Mouse (Mus musculus): ENCODE data around the gene D130043K22Rik.
"Not testable (repeated sequence)": the region's sequence is repeated elsewhere in the genome, so short reads cannot be mapped to it uniquely, and the experiment has no call there.

The D130043K22Rik gene

DNA sequence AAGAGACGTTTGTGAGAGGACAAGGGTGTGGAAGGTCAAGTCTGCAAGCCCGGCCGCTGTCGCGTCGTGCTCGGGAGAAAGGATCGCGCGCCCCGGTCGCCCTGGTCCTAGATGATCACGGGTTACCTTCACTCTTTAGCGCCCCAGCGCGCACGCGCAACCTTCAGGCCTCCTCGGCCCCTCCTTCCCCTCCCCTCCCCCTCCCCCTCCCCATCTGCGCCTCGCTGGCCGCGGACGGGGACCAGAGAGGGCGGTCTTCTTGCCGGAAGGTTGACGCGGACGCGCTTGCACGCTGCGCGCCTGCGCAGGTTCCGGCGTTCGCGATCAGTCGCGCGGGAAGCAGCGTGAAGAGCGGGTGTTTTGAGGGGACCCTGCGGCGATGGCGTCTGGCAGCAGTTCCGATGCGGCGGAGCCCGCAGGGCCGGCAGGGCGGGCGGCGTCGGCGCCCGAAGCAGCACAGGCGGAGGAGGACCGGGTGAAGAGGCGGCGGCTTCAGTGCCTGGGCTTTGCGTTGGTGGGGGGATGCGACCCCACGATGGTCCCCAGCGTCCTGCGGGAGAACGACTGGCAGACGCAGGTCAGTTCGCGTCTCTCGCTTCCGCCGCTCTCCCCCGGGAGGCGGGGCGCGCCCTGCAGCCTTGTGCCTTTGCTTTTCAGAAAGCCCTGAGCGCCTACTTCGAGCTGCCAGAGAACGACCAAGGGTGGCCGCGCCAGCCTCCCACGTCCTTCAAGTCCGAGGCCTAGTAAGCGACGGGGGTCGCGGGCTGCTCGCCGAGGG, 13.4 kb upstream of the D130043K22Rik start, which contains the start of the genes Acot13 and Tdp2:
Gene Acot13, minus strand, starts transcription at position 188 of the 778 bp plus-strand sequence.
Gene Tdp2, plus strand, starts transcription at position 327 of the 778 bp plus-strand sequence.
- peak; percentile 95 for DNase-seq (ENCODE audit: low read depth)

DNA sequence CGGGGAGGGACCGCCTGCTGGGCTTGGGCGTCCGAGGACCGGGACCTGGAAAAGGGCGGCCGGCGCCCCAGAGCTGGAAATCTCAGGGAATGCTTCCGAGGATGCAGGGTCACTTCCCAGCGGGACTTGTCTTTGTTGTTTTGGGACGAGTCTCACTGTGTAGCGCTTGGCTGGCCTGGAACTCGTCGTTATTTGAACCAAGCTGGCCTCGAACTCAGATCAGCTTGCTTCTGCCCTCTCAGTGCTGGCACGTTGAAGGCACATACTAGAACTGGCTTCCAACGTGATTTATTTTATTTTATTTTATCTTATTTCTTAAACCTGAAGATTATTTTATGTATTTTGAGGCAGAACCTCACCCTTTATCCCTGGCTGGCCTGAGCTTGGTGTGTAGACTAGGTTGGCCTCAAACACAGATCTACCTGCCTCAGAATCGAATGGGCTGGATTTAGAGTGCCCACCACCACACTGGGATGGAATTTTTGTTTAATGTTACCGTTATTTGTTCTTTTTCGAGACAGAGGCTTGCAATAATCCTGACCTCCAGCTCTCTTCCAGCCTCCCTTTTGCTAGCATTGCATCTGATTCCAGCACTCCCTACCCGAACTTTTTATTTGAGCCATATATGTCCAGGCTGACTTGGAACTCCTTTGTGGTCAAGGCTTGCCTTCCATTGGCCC, 12.7 kb upstream of the D130043K22Rik start:
- DNase-seq (ENCODE audit: low read depth), result no peak

DNA sequence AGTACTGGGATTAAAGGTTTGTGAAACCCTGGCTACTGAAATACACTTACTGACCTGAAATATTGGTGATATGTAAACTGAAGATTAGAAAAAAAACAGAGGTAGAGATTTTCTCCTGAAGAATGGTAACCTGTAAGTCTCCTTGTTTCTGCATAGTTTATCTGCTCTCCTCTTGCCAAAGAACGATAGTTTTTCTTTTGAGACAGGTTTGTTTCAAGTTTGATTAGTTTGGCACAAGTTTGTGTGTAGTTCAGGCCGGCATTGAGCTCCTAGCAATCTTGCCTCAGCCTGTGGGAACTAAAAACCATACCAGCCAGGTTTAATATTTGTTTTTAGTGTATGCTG, 12.2 kb upstream of the D130043K22Rik start:
- DNase-seq (ENCODE audit: low read depth), result no peak

DNA sequence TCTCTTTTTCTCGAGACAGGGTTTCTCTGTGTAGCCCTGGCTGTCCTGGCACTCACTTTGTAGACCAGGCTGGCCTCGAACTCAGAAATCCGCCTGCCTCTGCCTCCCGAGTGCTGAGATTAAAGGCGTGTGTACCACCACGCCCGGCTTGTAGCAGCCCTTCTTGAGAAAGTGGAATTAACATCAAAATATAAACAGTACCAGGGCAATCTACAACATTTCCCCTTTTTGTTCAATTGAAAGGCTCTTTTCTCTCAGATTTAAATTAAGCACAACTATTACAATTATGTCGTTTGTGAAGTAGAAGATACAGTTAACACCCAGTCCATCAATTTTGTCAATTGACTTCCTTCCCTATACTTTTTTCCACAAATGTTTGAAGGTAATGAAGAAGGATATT, 7.2 kb upstream of the D130043K22Rik start:
- not testable (repeated sequence) for DNase-seq (ENCODE audit: low read depth)

DNA sequence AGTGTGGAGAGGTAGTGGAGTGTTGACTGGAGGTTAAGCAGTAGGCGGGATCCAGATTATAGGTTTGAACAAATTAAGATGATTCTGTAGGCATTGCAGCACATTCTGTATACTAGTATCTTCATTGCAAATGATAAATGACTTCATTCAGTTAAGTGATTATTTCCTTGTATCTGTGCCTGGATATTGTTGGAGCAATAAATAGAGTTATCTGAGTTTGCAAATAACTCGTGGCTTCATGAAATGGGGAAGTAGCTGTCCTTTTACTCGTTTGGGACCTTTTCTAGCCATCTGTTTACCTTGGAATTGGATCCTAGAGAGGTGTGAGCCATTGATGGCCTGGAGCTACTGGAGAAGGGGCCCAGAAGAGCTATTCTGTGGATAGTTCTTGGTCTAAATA, 5.1 kb upstream of the D130043K22Rik start:
- DNase-seq (ENCODE audit: low read depth), result no peak

DNA sequence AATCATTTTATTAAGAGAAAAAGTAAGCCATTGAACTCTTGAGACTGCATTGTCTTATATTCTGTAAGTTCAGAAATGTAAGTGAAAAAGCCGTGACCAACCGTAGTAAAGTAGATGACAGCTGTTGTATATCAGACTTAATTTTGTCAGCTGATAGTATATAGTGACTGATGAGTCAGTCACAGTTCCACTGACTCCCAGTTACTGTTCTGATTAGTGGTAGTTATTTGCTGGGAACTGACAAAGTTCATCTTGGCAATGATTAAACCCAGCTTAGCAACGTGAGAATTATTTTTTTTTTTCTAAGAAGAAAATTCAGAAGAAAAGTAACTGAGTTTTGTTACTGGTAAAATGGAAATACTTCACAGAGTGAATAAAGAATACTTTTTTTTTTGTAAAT, 3.2 kb upstream of the D130043K22Rik start:
- no peak for DNase-seq (ENCODE audit: low read depth)

DNA sequence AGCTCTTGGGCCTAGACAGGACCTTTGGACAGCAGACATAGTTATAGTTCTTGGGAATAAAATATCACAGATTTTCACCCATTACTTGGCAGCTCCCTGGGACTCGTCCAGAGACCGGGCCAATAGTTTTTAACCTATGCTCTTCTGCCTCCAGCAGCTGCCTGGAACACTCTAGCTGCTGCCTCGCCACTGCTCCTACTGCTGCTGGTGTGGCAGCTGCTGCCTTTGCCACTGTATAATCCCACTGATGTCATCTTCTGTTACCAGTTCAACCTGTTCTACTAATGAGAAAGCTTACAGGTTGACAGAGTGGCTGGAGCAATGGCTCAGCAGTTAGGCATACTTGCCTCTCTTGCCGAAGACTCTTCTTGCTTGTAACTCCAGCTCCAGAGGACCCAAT, 4.4 kb downstream of the D130043K22Rik start:
- no peak for DNase-seq (ENCODE audit: low read depth)

- no peak for DNase-seq (ENCODE audit: low read depth)
Observed at GRCm38 (mm10) chr13:24851989-24852388, 7.1 kb downstream of the D130043K22Rik start.

- no peak for DNase-seq (ENCODE audit: low read depth)
Observed at GRCm38 (mm10) chr13:24852570-24852969, 7.6 kb downstream of the D130043K22Rik start.

GRCm38 (mm10) chr13:24859115-24859514, 14.2 kb downstream of the D130043K22Rik start:
- no peak for DNase-seq (ENCODE audit: low read depth)

GRCm38 (mm10) chr13:24861084-24861483, 16.1 kb downstream of the D130043K22Rik start:
- no peak for DNase-seq (ENCODE audit: low read depth)

GRCm38 (mm10) chr13:24862021-24862420, 17.1 kb downstream of the D130043K22Rik start:
- no peak for DNase-seq (ENCODE audit: low read depth)

- peak; percentile 46 for DNase-seq (ENCODE audit: low read depth)
Observed at GRCm38 (mm10) chr13:24862520-24862919, 17.6 kb downstream of the D130043K22Rik start.

DNA sequence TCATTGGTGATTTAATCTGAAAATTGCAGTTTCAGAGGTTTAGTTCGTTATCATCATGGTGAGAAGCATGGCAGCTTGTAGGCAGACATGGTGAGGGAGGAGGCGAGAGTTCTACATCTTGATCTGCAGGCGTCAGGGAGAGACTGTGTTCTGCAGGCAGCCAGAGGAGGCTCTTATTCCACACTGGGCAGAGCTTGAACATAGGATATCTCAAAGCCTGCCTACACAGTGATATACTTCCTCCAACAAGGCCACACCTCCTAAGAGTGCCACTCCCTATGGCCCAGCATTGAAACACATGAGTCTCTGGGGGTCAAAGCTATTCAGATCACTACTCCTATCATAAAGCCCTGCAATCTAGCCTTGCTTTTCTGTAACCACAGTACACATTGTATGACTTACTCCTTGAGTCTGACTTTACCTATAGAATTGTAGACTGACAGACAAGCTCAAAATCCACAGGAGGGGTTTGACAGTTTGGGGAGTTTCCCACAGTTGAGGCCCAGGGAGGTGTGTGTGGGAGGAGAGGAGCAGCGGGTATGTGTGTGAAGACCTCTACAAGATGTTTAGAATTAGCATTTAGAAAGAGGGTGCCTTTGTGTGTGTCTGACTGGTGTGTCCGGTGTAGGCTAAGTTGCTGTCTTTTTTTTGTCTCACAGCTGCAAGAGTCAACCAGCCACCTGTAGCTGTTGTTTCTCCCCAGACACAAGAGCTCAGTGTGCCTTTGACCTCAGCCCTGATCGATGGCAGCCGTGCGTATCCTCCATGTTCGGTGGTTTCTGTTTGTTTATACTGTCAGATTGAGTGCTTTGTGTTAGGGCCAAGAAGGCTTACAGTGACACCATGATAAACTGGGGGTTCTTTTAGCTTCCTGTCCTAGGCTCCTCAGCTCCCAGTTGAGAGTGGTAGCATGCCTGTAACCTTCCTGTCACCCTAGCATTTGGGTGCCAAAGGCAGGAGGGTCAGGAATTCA, 21.8 kb downstream of the D130043K22Rik start:
- no peak for DNase-seq (ENCODE audit: low read depth)

DNA sequence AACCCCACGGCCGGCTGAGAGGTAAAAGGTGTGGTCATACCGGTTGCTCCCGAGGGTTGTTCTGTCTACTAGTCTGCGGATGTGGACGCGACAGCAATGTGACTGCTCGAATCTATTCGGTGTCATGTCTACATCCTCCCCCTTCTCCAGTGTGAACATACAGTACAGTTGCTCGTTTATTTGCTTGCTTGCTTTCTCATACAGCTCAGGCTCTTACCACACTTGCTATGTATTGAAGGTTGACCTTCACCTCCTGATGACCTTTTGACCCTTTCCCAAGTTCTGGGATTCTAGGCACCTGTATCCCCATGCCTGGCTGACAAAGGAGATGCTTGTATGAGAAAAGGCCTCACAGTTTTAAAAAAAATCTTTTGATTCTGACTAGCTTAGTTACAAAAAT, 22.9 kb downstream of the D130043K22Rik start:
- no peak for DNase-seq (ENCODE audit: low read depth)

DNA sequence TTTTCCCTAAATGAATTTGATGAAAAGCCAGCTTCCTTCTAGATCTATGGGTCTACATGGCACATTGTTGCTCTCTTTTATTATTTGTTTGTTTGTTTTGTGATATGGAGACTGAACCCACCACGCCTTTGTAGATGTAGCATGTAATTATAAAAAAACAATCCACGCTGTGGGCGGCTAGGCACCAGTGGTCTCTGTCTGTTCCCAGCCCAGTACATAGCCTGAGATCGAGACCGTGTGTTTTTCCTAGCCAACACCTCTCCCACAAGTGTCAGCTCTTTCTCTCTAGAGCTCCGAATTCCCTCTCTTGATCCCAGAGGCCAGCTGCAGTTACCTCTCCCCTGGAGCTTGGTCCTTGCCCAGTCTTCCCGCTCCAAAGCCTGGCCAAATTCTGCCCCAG, 23.3 kb downstream of the D130043K22Rik start:
- DNase-seq (ENCODE audit: low read depth), result no peak

DNA sequence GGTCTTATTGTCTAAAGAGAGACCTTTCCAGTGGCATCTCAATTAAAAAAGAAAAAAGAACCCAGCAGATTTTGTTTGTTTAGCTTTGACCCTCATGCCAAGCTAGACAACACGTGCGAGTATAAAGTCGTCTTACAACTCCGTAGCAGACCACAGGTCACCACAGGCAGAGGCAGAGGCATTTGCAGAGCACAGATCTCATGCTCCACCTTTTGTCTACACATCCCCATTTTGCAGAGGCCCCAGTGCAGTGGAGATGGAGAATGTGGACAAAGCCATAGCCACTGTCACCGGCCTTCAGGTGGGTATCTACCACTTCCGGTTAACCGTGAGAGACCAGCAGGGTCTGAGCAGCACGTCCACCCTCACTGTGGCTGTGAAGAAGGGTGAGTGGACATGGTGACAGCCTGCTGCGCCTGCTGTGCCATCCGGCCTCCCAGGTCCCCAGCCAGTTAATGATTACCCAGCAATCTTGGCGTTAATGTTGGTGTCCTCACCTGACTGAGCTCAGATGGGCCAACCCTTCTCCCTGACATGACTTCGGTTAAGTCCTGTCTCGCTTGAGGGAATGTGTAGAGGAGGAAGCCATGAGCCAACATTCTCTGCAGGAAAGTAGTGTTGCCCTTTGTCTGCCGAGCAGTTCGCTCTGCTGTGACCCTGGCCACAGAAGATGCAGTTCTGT, 34.6 kb downstream of the D130043K22Rik start:
- DNase-seq (ENCODE audit: low read depth), result no peak

DNA sequence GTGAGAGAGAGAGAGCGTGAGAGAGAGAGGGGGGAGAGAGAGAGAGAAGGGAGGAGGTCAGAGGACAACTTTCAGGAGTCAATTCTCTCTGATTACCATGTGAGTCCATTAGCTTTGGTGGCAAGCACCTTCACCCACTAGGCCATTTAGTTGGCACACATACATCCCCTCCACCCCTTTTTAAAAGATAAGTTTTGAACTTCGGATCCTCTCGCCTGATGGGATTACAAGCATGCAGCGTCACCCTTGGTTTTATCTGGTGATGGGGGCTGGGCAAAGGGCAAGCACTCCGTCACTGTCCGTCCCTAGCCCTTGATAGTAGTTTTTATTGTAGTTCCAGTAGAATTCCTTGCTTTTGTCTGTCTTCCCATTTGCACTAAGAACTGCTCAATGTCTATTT, 35.3 kb downstream of the D130043K22Rik start:
- no peak for DNase-seq (ENCODE audit: low read depth)

- no peak for DNase-seq (ENCODE audit: low read depth)
Observed at GRCm38 (mm10) chr13:24880704-24881103, 35.8 kb downstream of the D130043K22Rik start.

DNA sequence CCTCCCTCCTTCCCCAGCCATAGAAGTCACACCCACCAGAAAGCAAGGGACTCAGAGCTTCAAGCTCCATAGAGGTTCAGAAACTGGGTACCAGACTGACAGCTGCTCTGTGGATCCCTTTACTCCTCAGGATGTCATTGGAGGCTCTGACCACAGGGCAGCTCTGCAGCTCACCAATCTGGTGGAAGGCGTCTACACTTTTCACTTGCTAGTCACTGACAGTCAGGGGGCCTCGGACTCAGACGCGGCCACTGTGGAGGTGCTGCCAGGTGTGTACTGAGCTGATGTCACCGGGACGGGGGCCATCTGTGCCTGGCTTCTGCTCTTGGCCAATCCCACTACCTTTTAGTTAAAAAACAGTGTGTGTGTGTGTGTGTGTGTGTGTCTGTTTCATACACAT, 37.5 kb downstream of the D130043K22Rik start:
- no peak for DNase-seq (ENCODE audit: low read depth)

GRCm38 (mm10) chr13:24889554-24889953, 44.6 kb downstream of the D130043K22Rik start:
- no peak for DNase-seq (ENCODE audit: low read depth)

- no peak for DNase-seq (ENCODE audit: low read depth)
Observed at GRCm38 (mm10) chr13:24892516-24892915, 47.6 kb downstream of the D130043K22Rik start.
